Mouse (Mus musculus) hematopoietic multipotent progenitor cell, adult 10-12 weeks (in vitro differentiated cells): ENCODE measurements around the gene Patl1. TPM values are rescaled to one million over a fixed set of nuclear protein-coding genes. Genes with fewer than 3 reads are reported as not detected.

Experiments
- polyA plus RNA-seq: library from polyadenylated mRNA; stranded (reverse); fragments of >175 nt; gene quantifications from 2 replicates; pipeline ENCODE4 v1.2.3, GENCODE M21; 2012; ENCODE audit warnings: low replicate concordance

The Patl1 gene
- 10.1 and 15.0 TPM in 2 replicates for polyA plus RNA-seq

GRCm38 (mm10) chr19:11912037-11912532 lies at the start of gene Patl1:
TSS of gene Patl1 (plus strand) at chr19:11912399.

GRCm38 (mm10) chr19:11875006-11875405 lies 37.2 kb upstream of the Patl1 start, which contains the start of gene Olfr1419:
TSS of gene Olfr1419 (minus strand) at chr19:11875106.

GRCm38 (mm10) chr19:11886265-11886664 lies 25.9 kb upstream of the Patl1 start, which contains the start of gene Olfr1420:
TSS of gene Olfr1420 (plus strand) at chr19:11886565.

GRCm38 (mm10) chr19:11965023-11965942 lies 53.1 kb downstream of the Patl1 start, which contains the start of gene Osbp:
TSS of gene Osbp (plus strand) at chr19:11965941.

Other genes with a start within 250 kb of the Patl1 start
- gene Oosp1, start 221.2 kb upstream of the Patl1 start, polyA plus RNA-seq, result 0.17 and 0.20 TPM in 2 replicates
- gene Oosp3, start 215.3 kb upstream of the Patl1 start, polyA plus RNA-seq, result not detected in 2 replicates
- gene Gif, start 164.8 kb upstream of the Patl1 start, polyA plus RNA-seq, result not detected in 2 replicates
- gene Mrpl16, start 142.0 kb upstream of the Patl1 start, polyA plus RNA-seq, result 0.78 and 12.6 TPM in 2 replicates
- gene Stx3, start 93.0 kb upstream of the Patl1 start, polyA plus RNA-seq, result 3.0 and 10.9 TPM in 2 replicates
- not detected in 2 replicates for gene Olfr1417, start 73.2 kb upstream of the Patl1 start, polyA plus RNA-seq
- not detected in 2 replicates for gene Olfr1418, start 51.3 kb upstream of the Patl1 start, polyA plus RNA-seq
- not detected in 2 replicates for gene Olfr1419, start 37.3 kb upstream of the Patl1 start, polyA plus RNA-seq
- not detected in 2 replicates for gene Olfr1420, start 25.8 kb upstream of the Patl1 start, polyA plus RNA-seq
- 7.2 and 10.9 TPM in 2 replicates for gene Osbp, start 53.5 kb downstream of the Patl1 start, polyA plus RNA-seq
- gene Olfr1423, start 128.9 kb downstream of the Patl1 start, polyA plus RNA-seq, result 0.02 TPM in 1 of 2 replicates, not detected in the other
- gene Olfr1424, start 150.3 kb downstream of the Patl1 start, polyA plus RNA-seq, result not detected in 2 replicates
- 0.20 TPM in 1 of 2 replicates, not detected in the other for gene Olfr1425, start 165.3 kb downstream of the Patl1 start, polyA plus RNA-seq
- gene Olfr1426, start 179.6 kb downstream of the Patl1 start, polyA plus RNA-seq, result not detected in 2 replicates
- not detected in 2 replicates for gene Olfr1427, start 190.9 kb downstream of the Patl1 start, polyA plus RNA-seq
- not detected in 2 replicates for gene Olfr1428, start 203.5 kb downstream of the Patl1 start, polyA plus RNA-seq
- not detected in 2 replicates for gene Olfr76, start 210.8 kb downstream of the Patl1 start, polyA plus RNA-seq